Mouse (Mus musculus) right cerebral cortex, adult 2 months (tissue): Measurements from ENCODE around the gene Nrip1.

Experiments used
- DNase-seq, 2 experiments: peaks; one replicate each; pipeline ENCODE4 v3.0.0; 2021 to 2022; ENCODE audit warnings: low spot score in 2 of 2

The Nrip1 gene

GRCm38 (mm10) chr16:76283796-76284195 lies 89.8 kb downstream of the Nrip1 start:
- DNase-seq: no peak

- no peak for DNase-seq
Measured at GRCm38 (mm10) chr16:76281850-76282249, 91.8 kb downstream of the Nrip1 start.

GRCm38 (mm10) chr16:76280365-76280764 lies 93.3 kb downstream of the Nrip1 start:
- DNase-seq: no peak

- DNase-seq: no peak
Measured at GRCm38 (mm10) chr16:76276271-76276670, 97.4 kb downstream of the Nrip1 start.

GRCm38 (mm10) chr16:76275584-76275983 lies 98.0 kb downstream of the Nrip1 start:
- DNase-seq: no peak

GRCm38 (mm10) chr16:76275166-76275565 lies 98.5 kb downstream of the Nrip1 start:
- DNase-seq: no peak

GRCm38 (mm10) chr16:76266635-76267268 lies 106.9 kb downstream of the Nrip1 start:
- no peak for DNase-seq

- DNase-seq: no peak
Measured at GRCm38 (mm10) chr16:76265874-76266273, 107.8 kb downstream of the Nrip1 start.

- DNase-seq: no peak
Measured at GRCm38 (mm10) chr16:76265301-76265700, 108.3 kb downstream of the Nrip1 start.

GRCm38 (mm10) chr16:76263393-76263792 lies 110.2 kb downstream of the Nrip1 start:
- DNase-seq: no peak

- no peak for DNase-seq
Measured at GRCm38 (mm10) chr16:76260296-76260695, 113.3 kb downstream of the Nrip1 start.

GRCm38 (mm10) chr16:76251826-76252225 lies 121.8 kb downstream of the Nrip1 start:
- no peak for DNase-seq

- no peak for DNase-seq
Measured at GRCm38 (mm10) chr16:76249345-76250091, 124.1 kb downstream of the Nrip1 start.

GRCm38 (mm10) chr16:76242850-76243249 lies 130.8 kb downstream of the Nrip1 start:
- DNase-seq: no peak

- no peak for DNase-seq
Measured at GRCm38 (mm10) chr16:76241266-76241665, 132.4 kb downstream of the Nrip1 start.

GRCm38 (mm10) chr16:76239353-76239752 lies 134.3 kb downstream of the Nrip1 start:
- DNase-seq: no peak

GRCm38 (mm10) chr16:76238784-76239183 lies 134.8 kb downstream of the Nrip1 start:
- no peak for DNase-seq
